Mouse (Mus musculus): Measurements from ENCODE around the gene Srsf2.

DNA sequence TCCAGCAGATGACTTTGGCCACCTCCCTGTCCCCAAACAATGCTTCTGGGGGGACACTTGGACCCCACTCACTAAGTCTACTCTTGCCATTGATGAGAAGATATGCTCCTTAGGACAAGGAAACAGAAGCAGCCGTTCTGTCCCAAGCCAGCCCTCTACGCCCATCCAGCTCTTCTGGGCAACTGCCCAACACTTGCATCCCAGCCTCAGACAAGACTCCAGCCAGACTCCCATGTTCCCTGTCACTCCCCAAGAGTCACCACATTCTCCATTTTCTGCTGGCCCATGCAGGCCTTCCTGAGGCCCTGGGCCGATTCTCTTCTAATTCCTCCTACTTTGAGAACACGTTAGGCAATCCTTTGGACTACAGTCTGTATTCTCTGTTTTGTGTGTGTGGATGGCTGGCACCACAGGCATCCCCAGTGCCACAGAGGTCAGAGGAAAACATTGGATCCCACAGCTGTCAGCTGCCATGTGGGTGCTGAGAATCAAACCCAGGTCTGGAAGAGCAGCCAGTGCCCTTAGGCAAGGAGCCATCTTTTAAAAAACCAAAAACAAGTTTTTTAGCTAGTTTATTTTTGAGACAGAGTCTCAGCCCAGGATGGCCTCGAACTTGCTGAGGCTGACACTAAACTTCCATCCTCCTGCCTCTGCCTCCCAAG lies 32.8 kb downstream of the Srsf2 start:
- no peak for TF ChIP-seq CHD2 (IDR thresholded peaks at IDR 0.05; ENCODE audit: low read depth, low read length)
- TF ChIP-seq HCFC1 (IDR thresholded peaks at IDR 0.05; ENCODE audit: borderline replicate concordance, insufficient read depth, low read length): no peak
- TF ChIP-seq MAFK (IDR thresholded peaks at IDR 0.05; ENCODE audit: insufficient read depth, low read depth, low read length): no peak

All from ES-E14 (cell line).